Mouse (Mus musculus) adrenal gland, adult 2 months (tissue): ENCODE data around the gene Magi2. TPM values are rescaled to one million over a fixed set of nuclear protein-coding genes. Genes with fewer than 3 reads are reported as not detected.
"Not testable (repeated sequence)": the region's sequence is repeated elsewhere in the genome, so short reads cannot be mapped to it uniquely, and the experiment has no call there.

Source experiments
- DNase-seq: peaks from one replicate; pipeline ENCODE4 v3.0.0; 2021
- polyA plus RNA-seq: library from polyadenylated mRNA; depleted of rRNA; stranded (reverse); fragments of >200 nt; gene quantifications from 2 replicates; pipeline ENCODE4 v1.2.3, GENCODE M21; 2012
- total RNA-seq, 2 experiments: library from RNA; stranded (reverse); gene quantifications; 2 replicates each; pipeline ENCODE4 v1.2.3; 2021

Magi2 gene
- total and polyA plus RNA-seq, 3 experiments = 4.5 to 7.3 (median 6.7) TPM

- no peak for DNase-seq
Measured at GRCm38 (mm10) chr5:20512377-20513126, 1285.7 kb downstream of the Magi2 start.

GRCm38 (mm10) chr5:20521639-20522038, 1294.8 kb downstream of the Magi2 start:
- DNase-seq = no peak

DNA sequence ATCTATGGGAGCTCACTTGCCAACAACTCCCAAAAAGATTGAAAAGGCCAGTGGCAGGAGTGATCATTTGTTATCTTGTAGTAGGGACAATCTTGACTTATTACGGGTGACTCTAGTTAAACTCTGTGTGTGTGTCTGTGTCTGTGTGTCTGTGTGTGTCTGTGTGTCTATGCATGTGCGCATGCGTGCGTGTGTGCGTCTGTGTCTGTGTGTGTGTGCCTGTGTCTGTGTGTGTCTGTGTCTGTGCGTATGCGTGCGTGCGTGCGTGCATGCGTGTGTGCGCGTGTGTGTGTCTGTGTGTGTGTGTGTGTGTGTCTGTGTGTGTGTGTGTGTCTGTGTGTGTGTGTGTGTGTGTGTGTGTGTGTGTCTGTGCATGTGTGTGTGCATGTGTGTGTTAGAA, 1295.2 kb downstream of the Magi2 start:
- no peak for DNase-seq

GRCm38 (mm10) chr5:20523776-20524175, 1296.9 kb downstream of the Magi2 start:
- DNase-seq = no peak

- DNase-seq = not testable (repeated sequence)
Measured at GRCm38 (mm10) chr5:20526588-20526987, 1299.8 kb downstream of the Magi2 start.

DNA sequence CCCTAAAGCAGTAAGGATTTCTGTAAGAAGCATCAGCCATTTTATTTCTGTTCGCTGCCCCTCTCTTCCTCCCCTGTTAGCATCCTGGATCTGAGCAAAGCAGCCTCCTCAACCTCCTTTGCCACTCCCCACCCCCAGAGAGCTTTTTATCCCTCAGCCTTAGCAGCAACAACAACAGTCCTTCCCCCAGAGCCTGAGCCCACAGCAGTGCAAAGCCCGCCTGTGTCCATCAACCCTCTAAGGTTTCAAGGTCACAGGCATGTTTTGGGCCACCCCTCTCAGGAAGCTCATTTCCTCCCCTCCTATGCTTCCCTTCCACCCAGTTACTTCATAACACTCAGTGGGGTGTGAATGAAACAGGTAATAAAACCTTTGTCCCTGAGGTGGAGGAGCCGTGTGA, 1309.7 kb downstream of the Magi2 start:
- DNase-seq = no peak

- DNase-seq = no peak
Measured at GRCm38 (mm10) chr5:20537369-20538022, 1310.7 kb downstream of the Magi2 start.

GRCm38 (mm10) chr5:20544374-20544773, 1317.5 kb downstream of the Magi2 start:
- no peak for DNase-seq

DNA sequence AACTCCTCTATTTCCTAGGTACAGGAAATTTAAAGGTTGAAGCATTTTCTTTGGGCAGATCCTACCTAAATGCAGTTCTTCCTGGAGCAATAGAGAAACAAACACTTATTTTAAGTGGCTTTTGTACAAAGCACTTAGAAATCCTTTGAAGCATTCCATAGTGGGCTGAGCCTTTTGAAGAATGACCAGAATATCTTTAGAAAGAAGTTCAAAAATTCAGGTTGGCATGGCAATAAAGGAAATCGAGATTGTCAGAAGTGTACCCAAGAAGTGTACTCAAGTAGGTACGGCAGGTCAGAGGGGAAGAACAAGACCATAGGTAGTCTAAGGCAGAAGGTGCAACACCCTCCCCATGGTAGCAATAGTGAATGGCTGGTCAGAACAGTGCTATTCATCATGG, 1332.5 kb downstream of the Magi2 start:
- no peak for DNase-seq

GRCm38 (mm10) chr5:20559821-20560220, 1333.0 kb downstream of the Magi2 start:
- DNase-seq = no peak

DNA sequence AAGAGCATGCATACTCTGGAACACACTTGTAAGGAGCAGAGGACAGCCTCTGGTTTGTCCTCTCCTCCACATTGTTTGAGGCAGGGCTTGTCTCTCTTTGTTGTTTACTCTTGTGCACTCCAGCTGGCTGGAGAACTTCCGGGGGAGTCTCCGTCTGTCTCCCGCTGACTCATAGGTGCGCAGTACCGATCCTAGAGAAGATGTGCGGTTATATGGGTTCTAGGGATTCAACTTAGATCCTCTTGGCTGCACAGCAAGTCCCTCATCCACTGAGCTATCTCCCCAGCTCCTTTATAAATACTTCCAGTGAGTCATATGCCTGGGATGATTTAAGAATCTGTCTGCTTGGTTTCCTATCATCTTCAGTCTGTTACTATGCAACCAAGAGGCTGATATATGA, 1341.6 kb downstream of the Magi2 start:
- no peak for DNase-seq

GRCm38 (mm10) chr5:20568966-20569365, 1342.1 kb downstream of the Magi2 start:
- no peak for DNase-seq

GRCm38 (mm10) chr5:20574816-20575215, 1348.0 kb downstream of the Magi2 start:
- DNase-seq = no peak

GRCm38 (mm10) chr5:20575798-20576197, 1349.0 kb downstream of the Magi2 start:
- DNase-seq = no peak

DNA sequence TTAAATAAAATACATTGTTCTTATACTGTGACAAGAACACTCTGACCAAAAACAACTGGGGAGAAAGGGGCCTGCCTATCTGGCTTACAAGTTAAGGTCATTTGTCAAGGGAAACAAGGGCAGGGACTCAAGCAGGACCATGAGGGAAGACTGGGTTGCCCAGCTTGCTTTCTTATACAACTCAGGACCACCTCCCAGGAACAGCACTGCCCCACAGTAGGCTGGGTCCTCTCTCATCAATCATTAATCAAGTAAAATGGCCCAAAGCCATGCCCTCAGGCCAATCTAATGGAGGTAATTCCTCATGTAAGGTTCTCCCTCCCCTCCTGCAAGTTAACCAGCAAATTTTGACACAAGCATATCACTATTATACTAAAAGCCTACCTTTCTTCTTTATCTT, 1349.4 kb downstream of the Magi2 start:
- no peak for DNase-seq

DNA sequence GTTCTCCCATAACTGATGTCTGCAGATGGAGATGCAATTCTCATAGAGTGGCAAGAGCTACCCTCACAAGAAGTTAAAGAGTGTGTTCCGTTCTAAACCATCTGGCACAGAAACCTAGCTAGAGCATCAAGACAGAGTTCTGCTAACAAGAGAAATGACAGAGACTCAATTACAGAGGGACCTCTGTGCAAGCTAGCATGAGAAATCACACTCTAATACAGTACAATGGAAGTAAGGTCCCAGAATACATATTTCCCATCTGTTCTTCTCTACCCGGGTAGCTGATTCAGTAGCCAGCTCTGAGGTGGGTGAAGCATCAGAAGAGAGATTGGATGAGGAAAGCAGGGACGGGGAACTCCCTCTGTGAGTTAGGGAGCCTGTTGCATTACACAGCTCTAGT, 1351.8 kb downstream of the Magi2 start:
- DNase-seq = no peak

DNA sequence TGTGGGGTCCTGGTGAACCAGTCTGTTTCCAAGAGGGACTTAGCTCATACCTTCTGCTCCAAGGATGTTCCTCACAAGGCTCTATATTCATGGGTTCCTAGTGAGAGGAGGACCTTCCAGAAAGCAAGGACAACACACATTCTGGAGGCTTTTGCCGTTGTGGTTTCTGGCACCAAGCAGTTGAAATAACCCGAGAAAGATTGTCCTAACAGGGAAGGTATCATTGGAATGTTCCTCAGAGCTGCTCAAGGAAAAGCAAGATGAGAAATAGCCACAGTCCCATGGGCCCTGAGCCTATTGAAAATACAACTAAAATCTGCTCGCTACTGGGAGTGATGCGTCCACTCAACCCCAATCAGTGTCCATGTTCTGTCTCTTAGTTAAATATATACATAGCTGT, 1353.8 kb downstream of the Magi2 start:
- DNase-seq = no peak

DNA sequence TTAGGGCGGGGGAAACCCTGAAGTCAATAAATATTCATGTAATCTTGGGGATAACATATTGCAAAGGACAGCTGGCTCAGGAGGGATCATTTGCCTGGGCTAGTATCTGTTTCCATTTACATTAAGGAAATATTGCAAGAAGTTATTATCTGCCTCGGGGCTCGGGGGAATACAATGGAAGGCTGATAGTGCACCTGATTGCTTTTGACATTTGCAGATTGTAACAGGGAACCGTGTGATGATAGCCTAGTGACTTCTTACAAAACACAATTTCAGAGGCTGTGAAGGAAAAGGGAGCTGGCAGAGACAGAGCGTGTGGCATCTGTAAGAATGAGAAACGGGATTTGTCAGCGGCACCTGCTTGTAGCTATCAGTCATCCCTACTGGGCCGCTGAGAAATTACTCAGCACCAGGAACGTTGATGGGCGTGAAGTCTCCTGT, 1356.2 kb downstream of the Magi2 start:
- no peak for DNase-seq

- DNase-seq = no peak
Measured at GRCm38 (mm10) chr5:20583639-20584038, 1356.8 kb downstream of the Magi2 start.

DNA sequence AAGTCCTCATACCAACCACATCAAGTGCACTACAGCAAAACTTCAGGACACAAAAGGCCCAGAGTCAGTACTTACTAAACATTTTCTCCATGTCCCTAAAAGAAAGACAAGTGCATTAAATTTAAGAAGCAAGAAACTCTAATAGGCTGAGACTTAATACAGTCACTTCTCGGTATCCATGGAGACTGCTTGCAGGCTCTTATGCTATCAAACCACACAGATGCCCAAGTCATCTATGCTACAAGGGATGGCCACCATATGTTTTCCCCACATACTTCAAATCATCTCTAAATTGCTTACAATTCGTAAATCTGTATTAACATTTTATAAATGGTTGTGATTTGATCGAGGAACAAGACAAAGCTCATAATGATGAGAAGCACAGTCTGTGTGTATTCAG, 1357.9 kb downstream of the Magi2 start:
- DNase-seq = no peak

GRCm38 (mm10) chr5:20589731-20590130, 1362.9 kb downstream of the Magi2 start:
- DNase-seq = no peak

DNA sequence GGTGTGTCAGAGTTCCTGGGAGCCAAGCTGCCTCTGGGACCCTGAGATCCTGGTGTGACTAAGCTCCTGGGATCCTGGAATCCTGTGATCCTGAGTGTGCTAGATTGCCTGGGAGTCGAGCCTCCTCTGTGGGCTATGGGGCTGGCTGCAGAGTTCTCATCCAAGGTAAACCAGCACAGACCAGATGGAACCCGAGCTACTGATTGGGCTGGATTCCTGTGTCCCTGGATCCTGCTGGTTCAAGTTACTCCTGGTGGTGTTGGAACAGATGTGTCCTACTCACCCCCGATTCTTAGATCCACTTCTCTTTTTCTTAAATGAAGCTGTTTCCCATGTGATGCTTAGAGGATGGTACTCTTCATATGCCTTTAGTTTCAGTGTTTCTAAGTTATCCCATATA, 1371.4 kb downstream of the Magi2 start:
- no peak for DNase-seq

- no peak for DNase-seq
Measured at GRCm38 (mm10) chr5:20603756-20604469, 1377.1 kb downstream of the Magi2 start.
